Mouse (Mus musculus) forelimb bud, embryonic 11.5 days (tissue): ENCODE results near the gene Gabre.

Source experiments
- DNase-seq: peaks from one replicate; pipeline ENCODE4 v3.0.0-alpha.2; 2012; ENCODE audit warnings: low read depth, low spot score

Gene Gabre

DNA sequence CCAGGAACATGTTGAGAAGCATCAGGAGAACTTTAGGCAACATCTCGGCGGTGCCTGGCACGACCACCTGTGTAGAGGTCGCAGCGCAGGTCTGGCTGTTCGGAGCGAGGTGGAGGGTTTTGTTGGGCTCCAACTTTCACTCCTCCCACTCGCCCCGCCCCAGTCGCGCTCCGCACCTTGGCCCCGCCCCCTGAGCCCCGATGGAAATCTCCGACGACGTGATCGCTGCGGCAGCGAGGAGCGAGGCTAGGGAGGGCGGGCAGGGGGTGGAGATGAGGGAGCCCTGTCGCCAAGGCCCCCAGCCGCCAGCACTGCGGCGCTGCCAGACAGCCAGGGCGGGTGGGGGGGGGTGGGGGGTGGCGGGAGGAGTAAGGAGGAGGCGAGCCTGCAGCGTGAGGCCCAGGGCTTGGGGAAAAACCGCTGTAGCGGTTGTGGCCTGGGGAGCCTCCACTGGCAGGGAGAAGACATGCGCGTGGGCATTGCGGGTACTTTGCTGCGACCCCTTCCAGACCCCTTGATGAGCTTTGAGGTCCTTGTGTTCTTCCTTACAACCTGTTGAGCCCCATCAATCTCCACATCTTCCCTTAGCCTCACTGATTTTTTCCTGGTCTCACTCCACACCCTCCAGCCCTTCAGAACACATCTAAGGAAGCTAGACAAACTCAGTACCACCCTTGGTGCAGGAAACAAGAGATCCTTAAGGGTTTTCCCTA is at the start of gene Gabre:
TSS of gene Gabre (minus strand) at position 145 of the 713 bp plus-strand sequence.
- peak; percentile 48 for DNase-seq

DNA sequence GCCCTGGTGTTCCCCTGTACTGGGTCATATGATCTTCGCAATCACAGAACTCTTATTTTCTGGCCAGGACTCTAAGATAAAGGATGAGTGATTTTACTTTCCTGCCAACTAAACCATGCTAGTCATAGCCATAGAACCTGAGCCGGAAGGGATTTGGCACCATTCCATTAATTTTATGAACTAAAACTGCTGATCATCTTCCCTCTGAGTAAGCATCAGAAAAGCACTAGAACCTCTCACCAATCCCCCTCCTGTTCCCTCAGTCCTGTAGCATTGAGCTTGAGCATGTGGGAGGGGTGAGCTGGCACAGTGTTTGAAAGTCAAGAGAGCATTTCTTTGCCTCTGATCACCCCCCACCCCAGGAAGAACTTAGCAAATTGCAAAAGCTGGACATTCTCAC is 23.2 kb upstream of the Gabre start:
- no peak for DNase-seq

DNA sequence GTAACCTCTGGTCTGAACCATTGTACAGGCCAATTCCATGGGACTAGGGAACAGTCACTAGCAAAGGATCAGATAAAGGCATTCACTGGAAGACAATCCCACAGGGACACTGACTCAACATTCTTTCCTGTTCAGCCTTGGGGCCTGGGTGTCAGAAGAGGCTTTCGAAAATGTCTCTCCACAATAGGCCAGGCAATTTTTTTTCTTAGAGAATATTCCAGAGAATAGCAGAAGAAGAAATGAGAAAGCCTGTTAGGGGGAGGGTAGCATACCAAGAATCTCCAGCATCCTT is 715 bp upstream of the Gabre start:
- no peak for DNase-seq

DNA sequence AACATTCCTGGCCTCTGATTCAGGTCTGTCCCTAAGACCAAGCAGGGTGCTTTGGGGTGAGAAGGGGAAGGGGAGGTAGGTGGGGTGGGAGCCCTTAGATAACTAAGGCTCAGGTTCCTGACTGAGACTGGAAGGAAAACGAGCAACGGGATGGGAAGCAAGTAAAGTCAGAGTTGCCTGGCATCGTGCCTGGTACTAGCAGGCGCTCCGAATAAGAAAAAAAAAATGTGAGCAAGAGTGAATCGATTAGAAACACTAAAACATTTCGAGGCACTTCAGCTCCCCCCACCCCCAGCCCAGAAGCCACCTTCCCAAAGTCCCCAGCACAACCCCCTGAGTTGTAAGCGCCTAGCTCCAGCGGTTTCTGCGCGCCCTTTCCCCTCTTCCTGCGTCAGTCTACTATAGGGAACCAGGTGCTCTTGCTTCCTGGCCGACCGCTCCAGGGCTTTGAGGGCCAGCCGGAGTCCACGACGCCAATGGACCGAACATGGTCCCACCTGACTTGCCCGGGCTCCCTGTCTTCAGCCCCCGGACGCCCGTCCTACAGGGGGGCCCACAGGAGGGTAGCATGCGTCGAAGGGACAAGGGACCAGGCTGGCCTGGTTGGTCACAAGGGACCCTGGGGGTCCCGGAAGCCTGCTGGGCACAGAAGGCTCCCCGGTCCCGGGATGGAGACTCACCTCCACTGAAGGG is 491 bp downstream of the Gabre start:
- DNase-seq, result peak; percentile 9

DNA sequence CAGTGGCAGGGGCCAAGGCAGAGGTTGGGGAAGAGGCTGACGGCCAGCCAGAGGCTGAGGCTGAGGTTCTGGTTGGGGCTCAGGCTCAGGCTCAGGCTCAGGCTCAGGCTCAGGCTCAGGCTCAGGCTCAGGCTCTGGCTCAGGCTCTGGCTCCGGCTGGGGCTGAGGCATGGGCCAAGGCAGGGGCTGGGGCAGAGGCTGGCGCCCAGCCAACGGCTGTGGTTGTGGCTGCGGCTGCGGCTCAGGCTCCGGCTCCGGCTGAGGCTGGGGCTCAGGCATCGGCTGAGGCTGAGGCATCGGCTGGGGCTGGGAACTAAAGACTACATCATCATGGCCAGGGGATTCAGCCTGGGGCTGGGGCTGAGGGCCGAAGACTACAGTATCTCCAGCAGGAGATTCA is 4.0 kb downstream of the Gabre start:
- DNase-seq, result no peak

DNA sequence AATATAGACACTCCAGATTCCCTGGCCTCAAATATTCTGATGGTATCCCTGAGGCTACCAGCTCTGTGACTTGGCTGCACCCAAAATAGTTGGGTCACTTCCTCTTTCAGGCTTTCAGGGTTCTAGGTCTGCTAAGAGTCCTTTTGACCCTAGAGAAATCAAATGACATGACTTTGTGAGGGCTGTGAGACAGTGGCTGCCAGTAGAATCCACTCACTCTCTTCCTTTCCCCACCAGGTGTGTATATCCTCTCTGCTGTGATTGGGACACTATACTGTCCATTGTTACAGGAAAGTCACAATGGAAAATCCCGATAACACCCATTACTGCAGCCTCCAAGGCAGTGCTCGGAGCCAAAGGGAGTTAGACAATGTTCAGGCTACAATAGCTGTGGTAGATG is 52.9 kb downstream of the Gabre start, which contains the start of gene Magea4:
TSS of gene Magea4 (plus strand) at position 301 of the 400 bp plus-strand sequence.
- DNase-seq, result no peak
